Mouse (Mus musculus): ENCODE measurements at regions not wholly inside any gene's neighbourhood (a gene's known extent, or its start where the extent isn't known, plus 50 kb on each side); places are given as distances from the start of the nearest gene placed in this dataset.

- TF ChIP-seq POLR2A (IDR thresholded peaks at IDR 0.05; ENCODE audit: low read depth, low read length) (no peak), CTCF (IDR thresholded peaks at IDR 0.05; ENCODE audit: extremely low read depth, insufficient read depth, insufficient read length, insufficient replicate concordance) (no peak)
Measured at GRCm38 (mm10) chr19:55998454-55999180, 257.0 kb downstream of the Tcf7l2 start.
